Mouse (Mus musculus): ENCODE measurements around the gene Oaz1. TPM values are rescaled to one million over a fixed set of nuclear protein-coding genes. Genes with fewer than 3 reads are reported as not detected.

Gene Oaz1
- total RNA-seq, 2 experiments from 2014 or later: 846 to 935 TPM

DNA sequence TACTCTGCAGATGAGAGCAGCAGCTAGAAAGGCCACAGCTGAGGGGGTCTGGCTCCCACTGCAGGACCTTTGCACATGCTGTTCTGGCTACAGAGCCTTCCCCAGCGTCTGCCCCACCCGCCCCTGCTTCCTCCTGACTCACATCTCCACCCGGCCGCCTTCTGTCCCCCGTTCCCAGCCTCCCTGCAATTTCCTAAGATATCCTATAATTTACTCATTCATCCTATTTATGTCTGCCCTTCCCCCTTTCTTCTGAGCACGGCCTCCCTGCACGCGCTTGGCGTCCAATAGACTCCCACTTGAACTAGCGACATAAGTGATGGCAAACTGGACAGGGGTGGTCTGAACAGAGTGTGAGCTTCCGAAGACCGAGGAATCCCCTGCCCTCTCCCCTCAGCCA, 19.3 kb downstream of the Oaz1 start:
- no peak for DNase-seq

DNA sequence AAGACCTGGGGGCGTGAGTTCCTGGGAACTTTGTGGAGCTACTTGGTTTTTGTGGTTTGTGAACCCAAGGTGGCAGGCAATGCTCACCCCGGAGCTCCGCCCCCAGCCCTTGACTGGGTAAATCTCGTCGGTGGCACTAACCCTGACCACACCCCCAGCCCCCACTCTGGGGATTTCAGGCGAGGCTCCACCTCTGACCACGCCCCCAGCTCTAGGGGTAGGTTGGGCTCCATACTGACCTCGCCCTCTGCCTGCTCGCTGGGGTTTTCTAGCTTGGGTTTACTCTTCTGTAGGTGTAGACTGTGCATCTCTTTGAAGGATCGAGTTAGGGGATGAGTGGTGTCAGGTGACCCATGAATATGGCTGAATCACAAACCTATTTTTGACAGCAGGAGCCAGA, 22.1 kb downstream of the Oaz1 start:
- DNase-seq: peak; percentile 63

DNA sequence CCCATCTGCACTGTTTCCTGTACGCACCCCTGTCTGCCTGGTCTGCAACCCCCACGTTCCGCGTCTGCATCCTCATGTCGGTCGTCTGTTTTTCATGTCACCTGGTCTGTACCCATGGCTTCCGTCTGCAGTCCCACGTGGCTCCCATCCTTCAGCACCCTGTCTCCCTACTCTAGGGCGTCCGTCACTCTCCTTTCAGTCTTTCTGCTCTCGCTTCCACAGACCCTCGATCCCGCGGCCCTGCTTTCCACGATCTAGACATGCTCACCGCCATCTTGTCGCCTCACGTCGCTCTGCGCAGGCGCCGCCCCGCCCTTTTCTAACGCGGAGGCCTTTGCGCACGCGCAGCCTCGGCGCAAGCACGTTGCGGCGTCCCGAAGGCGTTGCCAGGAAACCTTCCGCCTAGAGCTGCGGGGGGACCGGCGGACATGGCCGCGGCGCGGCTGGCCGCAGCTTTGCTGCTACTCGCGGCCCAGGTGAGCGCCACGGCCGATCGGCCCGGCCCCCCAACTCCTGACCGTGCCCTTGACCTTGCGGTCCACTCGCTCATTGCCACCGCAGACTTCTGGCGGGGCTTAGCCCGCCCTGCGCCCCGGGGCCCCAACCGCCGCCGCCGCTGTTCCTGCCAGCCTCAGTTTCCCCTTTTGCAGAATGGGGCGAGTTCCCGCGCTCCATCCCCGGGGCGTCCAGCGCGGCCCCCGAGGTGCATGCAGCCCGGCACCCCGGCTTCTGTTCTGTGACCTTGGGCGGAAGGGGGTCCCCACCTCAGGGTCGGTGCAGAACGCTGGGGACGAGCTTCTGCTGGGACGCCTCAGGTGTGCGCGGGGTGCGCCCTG, 28.7 kb downstream of the Oaz1 start, which contains the start of the genes Lsm7 and Sppl2b:
TSS of gene Lsm7 (minus strand) at position 297 of the 836 bp plus-strand sequence.
TSS of gene Sppl2b (plus strand) at position 363 of the 836 bp plus-strand sequence.
- DNase-seq: peak; percentile 99

DNA sequence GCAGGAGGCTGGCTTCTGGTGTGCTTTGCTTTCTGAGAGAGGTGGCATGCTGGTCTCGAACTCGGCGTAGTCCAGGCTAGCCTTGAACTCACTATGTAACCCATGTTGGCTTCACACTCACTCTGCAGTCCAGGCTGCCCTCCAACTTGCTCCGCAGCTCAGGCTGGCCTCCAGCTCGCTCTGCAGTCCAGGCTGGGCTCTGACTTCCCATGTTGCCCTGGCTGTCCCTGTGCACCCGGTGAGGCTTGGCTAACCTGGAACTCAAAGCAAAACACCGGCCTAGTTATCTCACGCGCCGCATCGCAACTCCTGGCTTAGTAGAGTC, 29.3 kb downstream of the Oaz1 start:
- DNase-seq: no peak

DNA sequence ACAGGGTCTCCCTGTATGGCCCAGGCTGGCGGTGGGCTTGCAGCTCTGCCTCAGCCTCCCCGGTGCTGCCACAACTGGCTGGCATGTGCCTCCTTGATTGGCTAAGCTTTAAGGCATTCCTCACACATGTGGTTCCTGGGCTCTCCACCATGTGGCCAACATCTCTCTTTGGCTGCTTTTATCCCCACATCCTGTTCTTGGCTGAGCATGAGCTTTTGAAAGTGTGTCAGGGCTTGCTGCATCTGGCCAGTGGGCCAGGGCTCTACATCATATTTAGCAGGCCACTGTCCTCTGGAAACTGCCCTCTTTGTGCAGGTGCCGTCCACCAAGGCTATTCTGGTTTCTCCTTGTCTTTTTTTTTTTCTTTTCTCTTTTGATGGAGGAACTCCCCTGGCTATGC, 29.8 kb downstream of the Oaz1 start:
- no peak for DNase-seq

DNA sequence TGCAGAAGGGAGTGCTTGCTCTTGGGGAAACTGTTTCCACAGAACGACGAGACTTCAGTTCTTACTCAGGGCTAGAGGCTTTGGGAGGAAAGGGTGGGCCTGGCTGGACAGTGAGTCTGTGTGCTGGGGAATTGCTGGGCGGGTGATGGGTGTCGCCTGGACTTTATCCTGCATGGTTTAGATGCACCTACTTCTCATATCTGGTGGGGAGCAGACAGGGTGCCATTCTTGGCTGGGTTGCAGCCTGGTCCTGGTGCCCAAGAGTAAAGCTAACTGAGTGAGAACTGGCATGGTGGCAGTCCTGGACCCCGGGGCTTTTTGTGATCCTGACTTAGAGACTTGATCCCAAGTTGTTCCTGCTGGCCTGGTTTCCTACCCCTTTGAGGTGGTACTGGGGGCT, 30.5 kb downstream of the Oaz1 start:
- DNase-seq: no peak

DNA sequence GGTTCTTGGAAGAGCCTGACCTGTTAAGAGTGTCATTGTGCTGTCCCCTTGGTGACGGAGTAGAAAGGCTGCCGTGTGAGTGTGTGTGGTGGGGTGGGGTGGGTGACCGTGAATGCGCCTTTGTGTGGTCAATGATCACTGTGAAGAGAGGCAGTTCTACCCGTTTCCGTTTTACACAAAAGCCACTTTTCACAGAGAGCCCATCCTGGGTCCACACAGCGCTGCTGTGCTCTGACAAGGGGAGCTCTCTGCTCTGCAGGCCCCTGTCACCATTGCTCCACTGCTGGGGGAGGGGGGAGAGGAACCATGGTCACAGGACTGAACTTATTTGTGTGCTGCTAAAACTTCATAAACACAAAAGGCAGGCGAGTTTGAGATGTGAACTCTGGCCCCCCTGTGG, 30.9 kb downstream of the Oaz1 start:
- DNase-seq: no peak

DNA sequence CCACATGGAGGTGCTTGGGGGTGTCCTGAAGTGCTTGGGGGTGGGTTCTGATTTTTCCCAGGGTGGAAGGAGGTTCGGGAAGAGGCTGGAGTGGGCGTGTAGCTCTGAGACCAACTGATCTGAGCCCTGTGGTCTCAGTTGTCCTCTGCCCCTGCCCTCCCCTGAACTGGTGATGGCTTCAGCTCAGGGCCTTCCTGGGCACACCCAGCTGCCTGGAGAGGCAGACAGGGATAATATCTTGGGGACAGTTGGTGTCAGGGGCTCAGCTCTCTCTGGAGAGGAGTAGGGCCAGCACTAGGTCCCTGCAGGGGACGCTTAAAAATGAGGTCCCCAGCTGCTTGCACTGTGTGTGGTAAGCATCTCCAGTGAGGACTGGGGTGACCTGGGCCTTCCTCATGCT, 31.4 kb downstream of the Oaz1 start:
- no peak for DNase-seq

DNA sequence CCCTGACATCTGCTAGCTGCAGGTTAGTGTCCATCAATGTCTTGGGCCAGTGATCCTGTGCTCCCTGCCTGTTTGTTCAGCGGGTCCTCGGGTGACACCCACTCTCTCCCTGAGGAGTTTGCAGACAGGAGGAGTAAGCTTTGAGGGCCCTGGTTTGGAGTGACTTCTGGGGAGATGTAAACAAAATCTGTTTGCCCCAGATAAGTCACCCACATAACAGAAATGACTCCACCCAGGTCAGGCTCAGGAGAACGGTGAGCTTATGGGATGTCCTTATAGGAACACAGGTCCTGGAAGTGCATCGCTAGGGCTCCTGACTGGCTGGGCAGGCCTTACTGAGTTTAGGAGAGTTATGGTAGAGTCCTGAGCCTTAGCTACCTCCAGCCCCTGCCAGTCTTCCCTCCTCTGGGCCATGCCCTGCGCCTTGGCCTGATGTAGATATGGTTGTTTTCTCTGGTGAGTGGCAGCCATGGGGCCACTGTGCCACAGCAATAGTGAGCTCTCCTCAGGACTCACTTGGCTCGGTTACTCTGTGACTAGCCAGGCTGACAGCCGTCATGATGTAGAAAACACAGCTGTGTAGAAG, 32.0 kb downstream of the Oaz1 start:
- no peak for DNase-seq

DNA sequence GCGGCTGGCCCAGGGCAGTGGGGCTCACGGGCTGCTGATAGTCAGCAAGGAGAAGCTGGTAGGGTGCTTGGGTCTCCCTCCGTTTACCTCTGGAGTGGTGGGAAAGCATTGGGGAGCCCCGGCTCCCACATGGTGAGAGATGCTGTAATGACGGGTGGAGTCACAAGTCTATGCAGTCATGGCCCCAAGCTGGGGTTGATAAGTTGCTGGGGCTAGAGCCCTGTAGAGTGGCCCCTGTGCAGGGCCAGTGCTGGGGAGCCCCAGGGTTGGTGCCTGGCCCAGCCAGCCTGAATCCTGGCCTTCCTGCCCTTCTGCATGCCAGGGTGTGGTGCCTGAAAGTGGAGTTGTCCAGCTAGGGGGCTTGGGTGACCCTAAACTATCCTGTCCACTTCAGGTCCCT, 35.8 kb downstream of the Oaz1 start:
- no peak for DNase-seq

DNA sequence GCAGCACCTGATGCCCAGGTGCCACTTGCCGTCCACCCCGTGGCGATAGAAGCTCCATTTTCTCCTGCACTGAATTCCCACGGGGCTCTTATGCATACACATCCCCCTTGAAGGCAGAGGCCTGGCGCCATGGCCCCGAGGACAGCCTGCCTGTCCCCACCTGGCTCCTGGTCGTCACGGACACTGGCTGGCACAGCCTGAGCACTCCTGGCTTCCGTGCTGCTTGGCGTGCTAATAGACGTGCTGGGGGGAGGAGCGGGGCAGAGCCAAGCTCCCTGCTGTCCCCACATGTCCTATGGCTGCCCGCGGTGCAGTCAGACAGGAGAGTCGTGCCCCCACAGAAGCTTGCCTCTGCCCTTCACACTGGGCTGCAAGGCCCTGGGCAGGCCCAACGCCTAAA, 38.0 kb downstream of the Oaz1 start:
- peak; percentile 51 for DNase-seq

DNA sequence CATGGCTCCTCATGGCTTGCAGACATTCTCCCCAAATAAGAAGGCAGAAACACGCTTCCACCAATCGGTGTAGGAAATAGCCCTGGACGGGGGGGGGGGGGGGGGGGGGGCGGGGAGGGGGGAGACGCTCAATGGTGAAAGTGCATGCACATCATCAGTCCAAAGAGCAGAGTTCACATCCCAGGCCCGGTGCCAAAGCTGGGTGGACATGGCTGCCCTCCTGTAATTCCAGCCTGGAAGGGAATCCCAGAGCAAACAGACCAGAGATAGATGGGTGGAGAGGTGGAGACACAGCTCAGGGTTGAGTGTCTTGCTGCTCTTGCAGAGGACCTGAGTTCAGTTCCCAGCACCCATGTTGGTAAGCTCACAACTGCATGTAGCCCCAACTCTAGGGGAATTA, 44.5 kb downstream of the Oaz1 start:
- DNase-seq: no peak

DNA sequence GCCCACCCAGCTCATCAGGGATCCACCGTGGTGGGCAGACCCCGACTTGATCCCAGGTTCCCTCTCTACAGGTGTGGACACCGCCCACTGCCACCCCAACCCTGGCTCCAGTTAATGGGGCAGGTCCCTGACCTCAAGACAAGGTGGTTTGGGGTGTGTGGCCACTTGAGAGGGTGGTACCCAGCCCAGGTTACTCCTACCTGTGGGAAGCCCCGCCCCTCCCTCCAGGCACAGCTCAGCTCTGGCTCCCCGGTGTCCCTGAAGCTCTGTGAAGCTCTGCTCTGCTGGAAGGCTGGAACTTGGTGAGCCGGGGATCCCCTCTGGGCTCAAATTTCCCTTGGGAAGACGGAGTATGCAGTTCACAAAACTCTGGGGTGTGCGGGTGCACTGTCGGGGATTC, 45.1 kb downstream of the Oaz1 start, which contains the start of gene Tmprss9:
TSS of gene Tmprss9 (plus strand) at position 268 of the 400 bp plus-strand sequence.
- DNase-seq: no peak

DNA sequence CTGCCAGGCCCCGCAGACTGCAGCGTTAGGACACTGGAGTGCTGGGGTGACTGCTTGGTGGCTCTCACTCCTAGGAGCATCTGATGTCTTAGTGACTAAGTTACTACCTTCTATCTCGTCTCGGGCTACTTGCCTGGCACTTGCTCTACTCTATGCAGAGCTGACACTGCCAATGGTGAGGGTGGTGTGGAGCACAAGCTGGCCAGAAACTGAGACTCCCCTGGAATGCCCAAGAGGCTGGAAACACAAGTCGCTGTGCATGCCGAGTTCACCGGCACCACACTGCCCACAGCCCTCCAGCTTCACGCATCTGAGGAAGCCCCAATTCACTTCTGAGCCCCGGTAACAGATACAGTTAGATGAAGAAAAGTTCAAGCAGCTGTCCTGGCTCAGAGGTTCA, 47.6 kb downstream of the Oaz1 start:
- DNase-seq: no peak

DNA sequence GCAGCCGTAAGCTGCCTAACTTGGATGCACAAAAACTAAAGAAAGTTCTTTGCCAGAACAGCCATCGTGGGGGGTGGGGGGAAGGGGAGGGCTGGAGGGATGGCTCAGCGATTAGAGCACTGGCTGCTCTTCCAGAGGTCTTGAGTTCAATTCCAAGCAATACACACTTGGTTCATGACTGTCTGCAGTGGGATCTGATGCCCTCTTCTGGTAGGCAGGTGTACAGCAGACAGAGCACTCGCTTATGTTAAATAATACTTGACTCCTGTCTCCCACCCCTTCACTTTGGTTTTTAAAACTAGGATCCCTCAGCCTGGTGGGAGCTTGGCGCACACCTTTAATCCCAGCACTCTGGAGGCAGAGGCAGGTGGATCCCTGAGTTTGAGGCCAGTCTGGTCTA, 49.6 kb downstream of the Oaz1 start:
- DNase-seq: peak; percentile 48

DNA sequence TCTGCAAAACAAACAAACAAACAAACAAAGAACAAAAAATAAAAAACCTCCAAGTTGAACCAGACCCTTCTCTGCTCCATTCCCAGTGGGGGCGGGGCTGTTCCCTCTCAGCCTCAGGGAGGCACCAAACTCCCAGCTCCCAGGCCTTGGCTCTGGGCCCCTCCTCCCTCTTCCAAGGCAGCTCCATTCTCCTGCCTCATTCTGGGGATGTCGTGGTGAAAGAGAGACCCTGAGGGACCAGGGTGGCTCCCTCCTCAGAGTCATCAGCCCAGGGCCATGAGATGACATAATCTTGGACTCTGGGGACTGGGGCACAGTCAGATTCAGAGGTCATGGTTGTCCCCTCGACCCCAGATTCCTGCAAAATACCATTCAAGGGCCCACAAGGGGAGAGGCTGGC, 50.1 kb downstream of the Oaz1 start:
- DNase-seq: no peak

Small RNA genes lying within 50 kb of the gene (microRNA-seq; reads per million reads assigned to microRNA genes)
- 1.5 to 2.5 reads per million in 2 experiments for gene Mir1982

Other genes starting within 250 kb of the Oaz1 start
- 1 to 10 TPM; 3.5 to 5.8 TPM for gene Klf16, start 249.3 kb upstream of the Oaz1 start, total RNA-seq (2021)
- gene Abhd17a, start 236.3 kb upstream of the Oaz1 start, total RNA-seq (2021): 10 to 100 TPM; 69.6 to 73.3 TPM
- 10 to 100 TPM; 18.4 to 23.9 TPM for gene Scamp4, start 223.8 kb upstream of the Oaz1 start, total RNA-seq (2021)
- gene Adat3, start 223.8 kb upstream of the Oaz1 start, total RNA-seq (2021): 1 to 10 TPM in 1 of 2 experiments, under 1 TPM in 1; 0.99 to 1.3 TPM
- gene Gm49322, start 220.6 kb upstream of the Oaz1 start, total RNA-seq (2021): 1 to 10 TPM in 1 of 2 experiments, under 1 TPM in 1; 0.45 to 1.2 TPM
- gene Csnk1g2, start 203.8 kb upstream of the Oaz1 start, total RNA-seq (2021): 100 to 1,000 TPM; 121 to 141 TPM
- 10 to 100 TPM; 39.9 to 40.3 TPM for gene Btbd2, start 169.6 kb upstream of the Oaz1 start, total RNA-seq (2021)
- 100 to 1,000 TPM; 142 to 160 TPM for gene Mknk2, start 148.5 kb upstream of the Oaz1 start, total RNA-seq (2021)
- 10 to 100 TPM in 1 of 2 experiments, 1 to 10 TPM in 1; 8.6 to 13.1 TPM for gene Mob3a, start 124.7 kb upstream of the Oaz1 start, total RNA-seq (2021)
- gene Izumo4, start 124.5 kb upstream of the Oaz1 start, total RNA-seq (2021): 1 to 10 TPM; 4.3 to 6.1 TPM
- 10 to 100 TPM; 27.7 to 37.1 TPM for gene Ap3d1, start 84.4 kb upstream of the Oaz1 start, total RNA-seq (2021)
- gene Dot1l, start 71.5 kb upstream of the Oaz1 start, total RNA-seq (2021): 10 to 100 TPM; 25.9 to 46.0 TPM
- gene Sf3a2, start 28.5 kb upstream of the Oaz1 start, total RNA-seq (2021): 10 to 100 TPM; 31.6 to 41.3 TPM
- gene Plekhj1, start 28.0 kb upstream of the Oaz1 start, total RNA-seq (2021): 10 to 100 TPM; 26.8 to 30.9 TPM
- gene Amh, start 21.4 kb upstream of the Oaz1 start, total RNA-seq (2021): under 1 TPM; 0.20 to 0.52 TPM
- gene Jsrp1, start 13.2 kb upstream of the Oaz1 start, total RNA-seq (2021): 100 to 1,000 TPM; 289 to 339 TPM
- gene Lingo3, start 17.4 kb downstream of the Oaz1 start, total RNA-seq (2021): 10 to 100 TPM; 31.9 to 32.9 TPM
- 10 to 100 TPM; 36.8 to 42.4 TPM for gene Lsm7, start 28.6 kb downstream of the Oaz1 start, total RNA-seq (2021)
- 10 to 100 TPM; 30.5 to 33.0 TPM for gene Sppl2b, start 28.6 kb downstream of the Oaz1 start, total RNA-seq (2021)
- gene Tmprss9, start 45.2 kb downstream of the Oaz1 start, total RNA-seq (2021): under 1 TPM in 1 of 2 experiments, not detected in 1; 0.07 TPM
- gene Timm13, start 74.3 kb downstream of the Oaz1 start, total RNA-seq (2021): 100 to 1,000 TPM; 113 to 127 TPM
- gene Lmnb2, start 91.6 kb downstream of the Oaz1 start, total RNA-seq (2021): 10 to 100 TPM; 24.0 to 28.1 TPM
- gene Gadd45b, start 103.4 kb downstream of the Oaz1 start, total RNA-seq (2021): 10 to 100 TPM in 1 of 2 experiments, 1 to 10 TPM in 1; 9.0 to 15.9 TPM
- 1 to 10 TPM; 1.7 to 2.0 TPM for gene Gng7, start 188.3 kb downstream of the Oaz1 start, total RNA-seq (2021)
- gene Diras1, start 199.0 kb downstream of the Oaz1 start, total RNA-seq (2021): under 1 TPM; 0.27 to 0.87 TPM
- gene Slc39a3, start 210.8 kb downstream of the Oaz1 start, total RNA-seq (2021): 10 to 100 TPM; 11.5 to 13.3 TPM
- gene Sgta, start 233.5 kb downstream of the Oaz1 start, total RNA-seq (2021): 10 to 100 TPM; 82.2 to 84.4 TPM
- gene Thop1, start 243.4 kb downstream of the Oaz1 start, total RNA-seq (2021): 10 to 100 TPM; 26.4 to 27.1 TPM